Mouse (Mus musculus) c-Kit-negative CD71-positive TER-119-positive erythroid progenitor cells, embryonic 14.5 days (primary cell): ENCODE results near the gene Emilin2.

ENCODE experiments used
- DNase-seq: peaks from one replicate; pipeline ENCODE4 v3.0.0-alpha.2; 2013; ENCODE audit warnings: low read depth, low spot score

Gene Emilin2

GRCm38 (mm10) chr17:71206136-71206893 is 105.5 kb downstream of the Emilin2 start:
- no peak for DNase-seq

DNA sequence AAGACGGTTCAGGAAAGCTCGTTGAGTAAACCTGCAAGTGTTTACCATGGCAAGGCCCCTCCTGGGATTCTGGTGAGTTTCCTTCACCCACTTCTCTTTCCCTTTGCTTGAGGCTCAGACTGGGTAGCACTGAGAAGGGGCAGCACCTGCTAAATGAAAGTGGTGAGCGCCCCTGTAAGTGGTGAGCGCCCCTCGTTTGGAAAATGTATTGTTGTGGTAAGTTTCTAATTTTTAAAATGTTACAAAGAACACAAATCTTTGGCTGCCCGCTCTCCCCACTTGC is 107.0 kb downstream of the Emilin2 start:
- DNase-seq, result no peak

DNA sequence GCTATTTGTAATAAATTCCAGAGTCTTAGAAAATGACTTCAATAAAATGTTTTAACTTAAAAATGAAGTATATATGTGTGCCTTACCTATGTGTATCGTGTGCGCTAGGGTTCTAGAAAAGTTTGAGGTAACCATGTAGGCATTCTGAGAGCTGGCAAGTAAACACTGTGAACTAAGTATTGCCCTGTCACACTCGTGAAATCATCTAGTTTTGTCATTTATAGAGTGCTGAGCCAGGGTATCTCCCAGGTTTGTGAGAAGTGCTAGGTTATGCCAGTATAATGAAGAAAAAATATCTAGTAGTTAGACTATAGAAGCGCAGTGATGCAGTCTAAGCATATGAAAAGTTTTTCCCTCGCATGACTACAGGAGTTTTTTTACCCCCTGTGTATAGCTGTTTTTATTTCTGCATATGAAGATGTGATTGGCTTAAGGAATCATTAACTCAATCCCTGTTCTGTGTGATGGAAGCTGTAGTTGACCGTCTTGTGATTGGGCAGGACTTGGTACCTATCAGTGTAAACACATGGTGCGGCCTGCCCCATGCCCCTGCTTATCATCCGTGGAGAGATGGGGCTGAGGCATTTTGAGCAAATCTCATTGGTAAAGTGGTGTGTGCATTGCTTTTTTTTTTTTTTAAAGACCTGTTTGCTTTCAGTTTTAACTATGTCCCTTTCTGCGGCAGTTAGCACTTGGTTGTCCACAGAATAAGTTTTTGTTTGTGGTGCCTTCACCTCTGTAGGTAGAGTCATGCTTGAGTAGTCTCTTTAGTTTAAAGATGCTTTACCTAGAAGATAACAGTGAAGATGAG is 107.6 kb downstream of the Emilin2 start:
- DNase-seq, result peak; percentile 76
